Mouse (Mus musculus) hindbrain, embryonic 13.5 days (tissue): ENCODE measurements around the gene Gm6217. TPM values are rescaled to one million over a fixed set of nuclear protein-coding genes. Genes with fewer than 3 reads are reported as not detected.
"Not testable (repeated sequence)": the region's sequence is repeated elsewhere in the genome, so short reads cannot be mapped to it uniquely, and the experiment has no call there.

ENCODE experiments used
- ATAC-seq: fragments of 200-750 bp; cut with Nextera tagmentation; 2 replicates; pipeline ENCODE4 v1.8.0; 2017; ENCODE audit warnings: moderate TSS enrichment; ENCODE audit not compliant: low FRiP score
- H3K27ac ChIP-seq: fragments of 300-500 bp; sonication (generic); 2 replicates; pipeline ENCODE4 v1.5.1; 2015; ENCODE audit warnings: inconsistent platforms, mild to moderate bottlenecking, moderate library complexity
- H3K27me3 ChIP-seq: fragments of 300-500 bp; sonication (generic); 2 replicates; pipeline ENCODE4 v1.6.1; 2015; ENCODE audit warnings: mild to moderate bottlenecking, inconsistent platforms
- H3K36me3 ChIP-seq: fragments of 300-500 bp; sonication (generic); 2 replicates; pipeline ENCODE4 v1.6.1; 2015; ENCODE audit warnings: mild to moderate bottlenecking, inconsistent platforms
- H3K4me1 ChIP-seq: fragments of 300-500 bp; sonication (generic); replicated peaks from 2 replicates; pipeline ENCODE4 v1.6.1; 2015; ENCODE audit warnings: inconsistent platforms
- H3K4me2 ChIP-seq: fragments of 300-500 bp; sonication (generic); 2 replicates; pipeline ENCODE4 v1.6.1; 2015; ENCODE audit warnings: inconsistent platforms, mild to moderate bottlenecking, moderate library complexity
- H3K4me3 ChIP-seq: fragments of 300-500 bp; sonication (generic); 2 replicates; pipeline ENCODE4 v1.5.1; 2015; ENCODE audit warnings: mild to moderate bottlenecking, inconsistent platforms
- H3K9ac ChIP-seq: fragments of 300-500 bp; sonication (generic); 2 replicates; pipeline ENCODE4 v1.6.1; 2015; ENCODE audit warnings: mild to moderate bottlenecking, inconsistent platforms
- H3K9me3 ChIP-seq: fragments of 300-500 bp; sonication (generic); 2 replicates; pipeline ENCODE4 v1.6.1; 2016; ENCODE audit warnings: inconsistent platforms
- WGBS: fragments of 180-500 bp; shearing (Covaris S2); methylation state at CpG from one replicate; pipeline ENCODE4 v1.1.7; 2015; 5-methylcytosine and 5-hydroxymethylcytosine counted together
- polyA plus RNA-seq: library from polyadenylated mRNA; unstranded; fragments of >200 nt; fragmentation: Nextera tagmentation; extraction: Ambion mirVana; gene quantifications from 2 replicates; pipeline ENCODE4 v1.2.1, GENCODE M21; 2015

Gm6217 gene
- polyA plus RNA-seq, 1 experiment from 2014 or later: not detected

DNA sequence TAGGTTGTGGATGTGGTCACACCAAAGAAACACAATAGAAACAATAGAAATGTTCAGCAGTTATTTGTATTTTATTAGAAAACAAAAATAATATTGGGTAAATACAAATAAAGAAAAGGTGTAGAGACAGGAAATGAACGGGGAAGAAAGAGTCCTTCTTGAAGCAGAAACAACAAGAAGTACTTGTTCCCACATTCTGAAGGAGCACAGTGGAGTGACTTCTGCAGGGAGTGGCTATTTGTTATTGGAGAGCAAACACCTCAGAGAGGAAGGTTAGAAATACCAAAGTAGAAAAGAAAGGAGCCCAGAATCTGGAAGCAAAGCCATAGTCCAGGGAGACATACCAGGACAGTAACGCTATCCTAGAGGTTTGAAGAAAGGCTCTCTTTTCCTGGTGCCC is 11.3 kb upstream of the Gm6217 start:
- H3K9me3 ChIP-seq, H3K9ac ChIP-seq, ATAC-seq, H3K36me3 ChIP-seq, H3K27ac ChIP-seq, H3K4me2 ChIP-seq, H3K4me1 ChIP-seq, H3K27me3 ChIP-seq, H3K4me3 ChIP-seq: not testable (repeated sequence)
- 97% methylated on average over 2 of the region's 2 CpGs for WGBS

DNA sequence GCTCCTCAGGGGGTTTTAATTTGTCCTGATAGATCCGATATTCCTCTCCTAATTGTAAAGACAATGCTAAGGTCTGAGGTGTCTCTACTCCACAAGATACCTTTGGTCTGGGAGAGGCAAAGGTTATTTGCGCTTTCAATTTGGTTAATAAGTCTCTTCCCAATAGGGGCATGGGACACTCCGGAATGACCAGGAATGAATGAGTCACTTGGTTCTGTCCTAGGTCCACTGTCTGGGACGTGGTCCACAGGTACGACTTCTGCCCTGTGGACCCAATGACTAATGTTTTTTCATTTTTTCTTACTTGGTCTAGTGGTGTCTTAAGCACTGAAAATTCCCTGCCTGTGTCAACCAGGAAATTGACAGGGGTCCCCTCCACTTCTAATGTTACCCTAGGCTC is 7.5 kb upstream of the Gm6217 start:
- Histone ChIP-seq H3K9ac (no peak overlapping the region), H3K27me3 (no peaks in the 10 kb centered on the region), H3K36me3 (no peaks in the 10 kb centered on the region), H3K9me3 (0 out of 2 replicates have a peak, but pooled peaks cover 8% of the 10 kb centered on the region), H3K4me2 (no peak overlapping the region), H3K27ac (no peak overlapping the region), H3K4me1 (no peaks in the 10 kb centered on the region), H3K4me3 (no peak overlapping the region)
- ATAC-seq: no peak
- 89% methylated on average over 5 of the region's 5 CpGs for WGBS

DNA sequence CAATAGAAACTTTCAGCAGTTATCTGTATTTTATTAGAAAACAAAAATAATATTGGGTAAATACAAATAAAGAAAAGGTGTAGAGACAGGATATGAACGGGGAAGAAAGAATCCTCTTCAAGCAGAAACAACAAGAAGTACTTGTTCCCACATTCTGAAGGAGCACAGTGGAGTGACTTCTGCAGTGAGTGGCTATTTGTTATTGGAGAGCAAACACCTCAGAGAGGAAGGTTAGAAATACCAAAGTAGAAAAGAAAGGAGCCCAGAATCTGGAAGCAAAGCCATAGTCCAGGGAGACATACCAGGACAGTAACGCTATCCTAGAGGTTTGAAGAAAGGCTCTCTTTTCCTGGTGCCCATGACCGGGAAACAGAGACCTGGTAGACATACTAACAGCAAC is 641 bp downstream of the Gm6217 start:
- H3K36me3 ChIP-seq, H3K4me1 ChIP-seq, H3K4me3 ChIP-seq, H3K4me2 ChIP-seq, H3K27ac ChIP-seq, ATAC-seq, H3K9me3 ChIP-seq, H3K27me3 ChIP-seq, H3K9ac ChIP-seq: not testable (repeated sequence)
- 91% methylated on average over 3 of the region's 3 CpGs for WGBS

DNA sequence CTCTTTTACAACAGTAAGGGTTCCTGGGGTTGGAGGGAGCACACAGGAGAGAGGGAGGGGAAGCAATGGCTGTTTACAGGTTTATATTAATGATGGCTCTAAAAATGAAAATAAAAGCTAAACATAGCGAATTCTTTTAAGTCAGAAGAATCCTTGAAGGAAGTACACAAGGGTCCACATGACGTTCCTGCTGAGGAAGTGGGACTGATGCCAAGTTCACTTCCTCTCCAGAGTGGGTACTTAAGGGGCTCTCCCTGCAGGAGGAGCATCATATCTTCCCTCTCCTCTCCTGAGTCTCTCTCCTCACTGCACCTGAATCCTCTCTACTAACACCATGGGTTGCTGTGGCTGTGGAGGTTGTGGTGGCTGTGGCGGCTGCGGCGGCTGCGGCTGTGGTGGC is 6.5 kb downstream of the Gm6217 start, which contains the start of gene A030014E15Rik:
Gene A030014E15Rik, plus strand, starts transcription at position 268 of the 400 bp plus-strand sequence.
- Histone ChIP-seq H3K27ac (no peak within 1 kb of the TSS), H3K27me3 (no peaks in the 10 kb centered on the region), H3K4me3 (no peak within 1 kb of the TSS), H3K9ac (no peak within 1 kb of the TSS), H3K4me2 (no peak within 1 kb of the TSS), H3K9me3 (no peaks in the 10 kb centered on the region), H3K36me3 (no peaks in the 10 kb centered on the region), H3K4me1 (no peaks in the 10 kb centered on the region)
- WGBS: 94% methylated on average over 6 of the region's 6 CpGs
- no peak for ATAC-seq

DNA sequence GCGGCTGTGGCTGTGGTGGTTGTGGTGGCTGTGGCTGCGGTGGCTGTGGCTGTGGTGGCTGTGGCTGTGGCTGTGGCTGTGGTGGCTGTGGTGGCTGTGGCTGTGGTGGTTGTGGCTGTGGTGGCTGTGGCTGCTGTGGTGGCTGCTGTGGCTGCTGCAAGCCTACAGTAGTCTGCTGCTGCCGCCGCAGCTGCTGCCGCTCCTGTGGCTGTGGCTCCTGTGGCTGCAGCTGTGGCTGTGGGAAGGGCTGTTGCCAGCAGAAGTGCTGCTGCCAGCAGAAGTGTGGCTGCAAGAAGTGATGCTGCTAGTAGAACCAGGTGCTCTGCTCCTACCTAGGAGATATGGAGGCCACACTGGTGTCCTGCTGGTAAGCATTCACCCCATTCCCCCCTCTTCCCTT is 17.8 kb downstream of the Gm6217 start:
- H3K36me3 ChIP-seq, H3K27me3 ChIP-seq, H3K9me3 ChIP-seq, ATAC-seq, H3K4me1 ChIP-seq, H3K4me2 ChIP-seq, H3K27ac ChIP-seq, H3K4me3 ChIP-seq, H3K9ac ChIP-seq: not testable (repeated sequence)
- whole genome bisulfite sequencing: 98% methylated on average over 5 of the region's 5 CpGs

DNA sequence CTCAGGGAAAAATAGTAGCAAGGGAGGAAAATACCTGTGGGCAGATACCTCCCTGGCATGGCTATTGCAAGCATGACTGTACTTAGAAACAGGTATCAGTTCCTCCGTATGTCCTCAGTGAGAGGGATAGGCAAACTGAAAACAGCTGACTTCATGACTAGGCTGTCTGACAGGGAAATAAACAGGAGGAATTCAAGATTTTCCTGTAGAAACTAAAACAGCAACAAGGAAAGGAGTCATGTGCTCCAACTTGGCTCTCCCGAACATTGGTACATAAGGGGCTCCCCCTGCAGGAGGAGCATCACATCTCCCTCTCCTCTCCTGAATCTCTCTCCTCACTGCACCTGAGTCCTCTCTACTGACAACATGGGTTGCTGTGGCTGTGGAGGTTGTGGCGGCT is 18.2 kb downstream of the Gm6217 start, which contains the start of gene A030005L19Rik:
Gene A030005L19Rik, plus strand, starts transcription at position 301 of the 400 bp plus-strand sequence.
- H3K27me3 ChIP-seq: no peaks in the 10 kb centered on the region
- H3K36me3 ChIP-seq: no peaks in the 10 kb centered on the region; the same call in 1 of the 2 replicates
- H3K4me1 ChIP-seq: no peaks in the 10 kb centered on the region
- H3K27ac ChIP-seq: no peak within 1 kb of the TSS
- no peak within 1 kb of the TSS for H3K9ac ChIP-seq
- H3K9me3 ChIP-seq: no peaks in the 10 kb centered on the region
- no peak for ATAC-seq
- H3K4me2 ChIP-seq: no peak within 1 kb of the TSS
- 90% methylated on average over 3 of the region's 3 CpGs for WGBS
- no peak within 1 kb of the TSS for H3K4me3 ChIP-seq

DNA sequence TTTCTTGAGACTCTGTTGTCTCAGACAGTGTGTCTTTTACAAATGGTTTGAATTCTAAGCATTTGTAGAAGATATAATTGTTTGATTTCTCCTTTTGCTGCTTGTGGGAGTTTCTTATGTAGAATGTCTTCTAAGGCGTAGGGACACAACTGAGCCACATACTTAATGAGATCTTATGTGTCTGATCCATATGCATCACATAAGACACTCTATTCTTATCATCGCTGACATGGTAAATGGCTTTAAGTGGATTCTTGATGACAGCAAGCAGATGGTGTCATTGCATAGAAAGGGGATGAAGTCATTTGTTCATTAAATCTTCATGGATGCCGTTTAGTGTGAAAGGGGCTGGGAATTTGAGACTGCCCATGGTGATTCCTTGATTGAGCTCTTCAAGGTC is 25.3 kb downstream of the Gm6217 start:
- H3K9ac ChIP-seq: no peak overlapping the region
- 56% methylated on average over 3 of the region's 3 CpGs for WGBS
- H3K36me3 ChIP-seq: peaks cover 19% of the 10 kb centered on the region
- H3K4me1 ChIP-seq: no peaks in the 10 kb centered on the region
- H3K27ac ChIP-seq: no peak overlapping the region
- no peak overlapping the region for H3K4me2 ChIP-seq
- no peak overlapping the region for H3K4me3 ChIP-seq
- ATAC-seq: no peak
- H3K27me3 ChIP-seq: no peaks in the 10 kb centered on the region
- H3K9me3 ChIP-seq: no peaks in the 10 kb centered on the region

DNA sequence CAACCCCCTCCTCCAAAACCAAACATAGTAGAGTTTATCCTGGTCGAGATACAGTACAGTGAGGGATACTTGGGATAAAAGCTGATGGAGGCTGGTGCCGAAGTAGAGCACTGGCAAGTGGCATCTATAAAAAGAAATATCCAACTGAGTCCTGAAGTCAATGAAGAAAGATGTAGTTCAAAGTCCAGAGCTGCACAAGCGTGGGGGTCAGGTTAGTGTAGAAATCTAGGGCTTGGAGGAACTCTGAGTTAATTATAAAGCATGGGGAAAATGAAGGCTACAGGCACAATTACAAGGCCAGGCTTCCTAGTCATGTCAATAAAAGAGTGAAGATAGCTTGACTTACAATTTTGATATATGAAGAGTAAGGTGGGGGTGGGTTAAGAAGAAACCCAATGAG is 30.0 kb downstream of the Gm6217 start:
- Histone ChIP-seq H3K4me3 (no peak overlapping the region), H3K36me3 (peaks cover 32% of the 10 kb centered on the region), H3K4me2 (no peak overlapping the region), H3K27ac (no peak overlapping the region), H3K27me3 (no peaks in the 10 kb centered on the region), H3K9me3 (no peaks in the 10 kb centered on the region), H3K9ac (no peak overlapping the region), H3K4me1 (no peaks in the 10 kb centered on the region)
- no peak for ATAC-seq
- WGBS: 98% methylated on average over 3 of the region's 3 CpGs

DNA sequence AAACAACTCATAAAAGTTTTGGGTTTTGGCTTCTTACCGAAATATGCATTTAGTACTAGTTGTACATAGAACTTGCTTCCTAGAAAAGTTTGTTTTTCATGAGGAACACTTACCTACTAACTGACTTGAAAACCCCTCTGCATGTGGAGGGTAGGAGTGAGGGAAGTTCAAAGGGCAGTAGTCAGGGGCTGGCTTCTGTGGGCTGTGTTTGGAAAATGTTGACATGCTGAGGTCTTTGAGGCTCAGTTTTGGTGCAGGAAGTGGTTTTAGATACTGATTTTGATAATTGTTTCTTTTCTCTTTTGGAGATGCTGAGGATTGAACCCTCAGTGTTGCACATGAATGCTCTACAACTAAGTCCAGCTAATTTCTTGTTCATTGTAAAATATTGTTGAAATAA is 30.6 kb downstream of the Gm6217 start:
- Histone ChIP-seq H3K4me1 (no peaks in the 10 kb centered on the region), H3K36me3 (peaks cover 33% of the 10 kb centered on the region), H3K9me3 (no peaks in the 10 kb centered on the region), H3K27me3 (no peaks in the 10 kb centered on the region), H3K4me3 (no peak overlapping the region), H3K4me2 (no peak overlapping the region), H3K27ac (no peak overlapping the region), H3K9ac (no peak overlapping the region)
- 95% methylated on average over 1 of the region's 1 CpGs for WGBS
- no peak for ATAC-seq

DNA sequence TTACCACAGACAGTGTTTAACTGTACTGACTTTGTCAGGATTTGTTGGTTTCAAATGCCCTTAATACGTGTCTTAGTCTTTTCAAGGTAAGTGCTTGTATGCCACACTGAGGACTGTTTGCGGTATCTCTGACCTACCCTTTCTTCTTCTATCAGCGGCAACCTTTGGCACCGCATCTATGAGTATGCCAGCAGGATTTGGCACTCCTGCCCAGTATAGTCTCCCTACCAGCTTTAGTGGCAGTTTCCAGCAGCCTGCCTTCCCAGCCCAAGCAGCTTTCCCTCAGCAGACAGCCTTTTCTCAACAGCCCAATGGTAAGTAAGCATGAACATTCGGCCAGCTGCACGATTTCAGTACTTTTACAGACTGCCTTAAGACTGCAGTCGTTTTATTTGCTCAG is 37.9 kb downstream of the Gm6217 start:
- Histone ChIP-seq H3K36me3 (peaks cover 39% of the 10 kb centered on the region), H3K9ac (no peak overlapping the region), H3K4me1 (no peaks in the 10 kb centered on the region), H3K4me2 (no peak overlapping the region), H3K27ac (no peak overlapping the region), H3K9me3 (no peaks in the 10 kb centered on the region), H3K4me3 (no peak overlapping the region), H3K27me3 (no peaks in the 10 kb centered on the region)
- WGBS: 94% methylated on average over 7 of the region's 7 CpGs
- ATAC-seq: no peak

Other genes with a start within 250 kb of the Gm6217 start
- gene Mff, start 206.5 kb downstream of the Gm6217 start, polyA plus RNA-seq: 350 and 364 TPM in 2 replicates
- gene Tm4sf20, start 162.9 kb downstream of the Gm6217 start, polyA plus RNA-seq: not detected in 2 replicates
- gene Gm47791, start 160.2 kb downstream of the Gm6217 start, polyA plus RNA-seq: not detected in 2 replicates
- 28.7 and 32.6 TPM in 2 replicates for gene Agfg1, start 91.9 kb downstream of the Gm6217 start, polyA plus RNA-seq
- gene A030005L19Rik, start 18.1 kb downstream of the Gm6217 start, polyA plus RNA-seq: 0.21 and 0.41 TPM in 2 replicates
- not detected in 2 replicates for gene A030014E15Rik, start 6.5 kb downstream of the Gm6217 start, polyA plus RNA-seq
- gene A030003K21Rik, start 12.0 kb upstream of the Gm6217 start, polyA plus RNA-seq: not detected in 2 replicates
- not detected in 2 replicates for gene Gm7544, start 24.6 kb upstream of the Gm6217 start, polyA plus RNA-seq
- gene Gm47955, start 28.9 kb upstream of the Gm6217 start, polyA plus RNA-seq: not detected in 2 replicates
- gene Gm47959, start 69.1 kb upstream of the Gm6217 start, polyA plus RNA-seq: not detected in 2 replicates
- 0.64 and 0.80 TPM in 2 replicates for gene Slc19a3, start 107.0 kb upstream of the Gm6217 start, polyA plus RNA-seq
- gene Krtap28-10, start 111.1 kb upstream of the Gm6217 start, polyA plus RNA-seq: not detected in 2 replicates
- gene Gm47969, start 113.5 kb upstream of the Gm6217 start, polyA plus RNA-seq: not detected in 2 replicates
- gene A030005K14Rik, start 128.0 kb upstream of the Gm6217 start, polyA plus RNA-seq: not detected in 2 replicates
- not detected in 2 replicates for gene Krtap28-13, start 129.5 kb upstream of the Gm6217 start, polyA plus RNA-seq
- not detected in 2 replicates for gene Ccl20, start 185.4 kb upstream of the Gm6217 start, polyA plus RNA-seq
- gene Daw1, start 228.4 kb upstream of the Gm6217 start, polyA plus RNA-seq: 0.76 and 1.5 TPM in 2 replicates